Mouse (Mus musculus): ENCODE data around the gene Erich3.

- TF ChIP-seq CTCF (conservative IDR thresholded peaks at IDR 0.05 in 1 of 2, IDR thresholded peaks at IDR 0.05 in 1 of 2; ENCODE audit: low read depth in 2 of 2, low read length in 2 of 2) = no peak
- TF ChIP-seq HCFC1 (IDR thresholded peaks at IDR 0.05; ENCODE audit: low read depth, low read length) = no peak
- 0 out of 2 replicates have a peak, but pooled peaks have one; percentile 38 for TF ChIP-seq UBTF (IDR thresholded peaks at IDR 0.05; ENCODE audit: low read depth, low read length)
- no peak for TF ChIP-seq RAD21 (IDR thresholded peaks at IDR 0.05; ENCODE audit: low read depth, low read length)
- TF ChIP-seq CHD2 (IDR thresholded peaks at IDR 0.05; ENCODE audit: low read length) = no peak
- TF ChIP-seq E2F4 (IDR thresholded peaks at IDR 0.05; ENCODE audit: insufficient replicate concordance, low read depth, low read length) = no peak
- TF ChIP-seq ZNF384 (IDR thresholded peaks at IDR 0.05; ENCODE audit: low read depth, low read length) = no peak
- no peak for TF ChIP-seq ZKSCAN1 (IDR thresholded peaks at IDR 0.05; ENCODE audit: borderline replicate concordance, low read depth, low read length)
- no peak for TF ChIP-seq ZC3H11A (IDR thresholded peaks at IDR 0.05; ENCODE audit: low read depth, low read length)
- no peak for TF ChIP-seq TBP (conservative IDR thresholded peaks at IDR 0.05; ENCODE audit: low read depth, low read length)
Observed at GRCm38 (mm10) chr3:154663976-154664581, 420 bp downstream of the Erich3 start.

Data from CH12.LX (cell line).